Mouse (Mus musculus): ENCODE results near the gene Setd5. TPM values are rescaled to one million over a fixed set of nuclear protein-coding genes. Genes with fewer than 3 reads are reported as not detected.
A peak's percentile ranks its signal among the peaks of the same experiment; 100 is the strongest.

Gene Setd5
- polyA plus RNA-seq, 1 experiment = 21.3 TPM

DNA sequence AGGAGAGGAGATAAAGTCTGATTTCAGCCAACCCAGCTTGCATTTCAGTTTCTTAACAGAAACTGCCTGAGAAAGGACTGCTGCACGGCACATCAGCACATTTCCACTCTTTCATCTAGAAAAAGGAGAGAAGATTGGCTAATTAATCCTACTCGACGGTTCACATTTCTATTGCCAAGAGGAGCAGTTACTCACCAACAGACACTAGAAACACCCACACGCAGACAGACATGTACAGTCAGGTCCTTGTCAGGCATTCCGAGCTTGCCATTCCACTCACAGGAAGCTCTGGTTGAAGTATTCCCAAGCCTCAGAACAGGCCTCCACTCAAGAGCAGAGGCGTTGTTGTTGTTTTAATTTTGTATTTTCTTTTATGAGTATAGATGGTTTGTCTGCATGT lies 42.7 kb upstream of the Setd5 start:
- no peaks in the 10 kb centered on the region for H3K4me1 ChIP-seq (ENCODE audit: control insufficient read depth, insufficient read depth, low read length)
- no peak overlapping the region for H3K4me3 ChIP-seq (ENCODE audit: control insufficient read depth, low read depth, low read length)
- H3K27me3 ChIP-seq (ENCODE audit: control insufficient read depth, insufficient read depth, low read length) = no peaks in the 10 kb centered on the region
- TF ChIP-seq POLR2A (IDR thresholded peaks at IDR 0.05; ENCODE audit: control insufficient read depth, low read depth, low read length) (no peak), CTCF (IDR thresholded peaks at IDR 0.05; ENCODE audit: control insufficient read depth, insufficient read depth, insufficient replicate concordance, low read depth, low read length) (no peak)
- H3K36me3 ChIP-seq (ENCODE audit: control insufficient read depth, insufficient read depth, low read length) = no peaks in the 10 kb centered on the region
- no peak overlapping the region for H3K27ac ChIP-seq (ENCODE audit: control insufficient read depth, insufficient read depth, low read depth, low read length)

DNA sequence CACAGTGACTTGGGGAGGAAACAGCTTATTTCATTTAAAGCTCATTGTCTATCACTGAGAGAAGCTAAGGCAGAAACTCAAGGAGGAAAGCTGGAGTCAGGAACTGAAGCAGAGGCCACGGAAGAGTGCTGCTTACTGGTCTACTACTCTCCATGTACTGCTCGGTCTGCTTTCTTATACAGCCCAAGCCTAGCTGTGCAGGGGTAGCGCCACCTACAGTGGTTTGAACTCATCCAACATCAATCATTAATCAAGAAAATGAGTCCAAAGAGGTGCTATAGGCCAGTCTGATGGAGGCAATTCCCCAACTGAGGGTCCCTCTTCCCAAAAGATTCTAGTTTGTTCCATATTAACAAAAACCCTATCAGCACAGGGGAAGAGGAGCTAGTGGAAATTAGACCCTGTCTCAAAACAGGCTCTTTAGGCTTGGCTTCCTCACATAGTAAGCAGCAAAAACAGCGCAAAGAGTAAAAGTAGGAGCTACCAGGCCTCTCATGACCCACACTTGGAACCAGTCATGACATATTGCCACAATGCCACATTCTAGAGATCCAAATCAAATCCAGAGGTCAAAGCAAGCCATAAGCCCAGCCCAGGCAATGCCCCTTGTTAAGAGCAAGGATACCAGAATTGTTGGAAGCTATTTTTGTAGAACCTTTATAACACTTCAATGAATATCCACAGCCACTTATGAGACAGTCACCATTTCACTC lies 40.5 kb upstream of the Setd5 start:
- no peaks in the 10 kb centered on the region for H3K27me3 ChIP-seq (ENCODE audit: control insufficient read depth, insufficient read depth, low read length)
- TF ChIP-seq POLR2A (IDR thresholded peaks at IDR 0.05; ENCODE audit: control insufficient read depth, low read depth, low read length) = no peak
- no peak for TF ChIP-seq CTCF (IDR thresholded peaks at IDR 0.05; ENCODE audit: control insufficient read depth, insufficient read depth, insufficient replicate concordance, low read depth, low read length)

DNA sequence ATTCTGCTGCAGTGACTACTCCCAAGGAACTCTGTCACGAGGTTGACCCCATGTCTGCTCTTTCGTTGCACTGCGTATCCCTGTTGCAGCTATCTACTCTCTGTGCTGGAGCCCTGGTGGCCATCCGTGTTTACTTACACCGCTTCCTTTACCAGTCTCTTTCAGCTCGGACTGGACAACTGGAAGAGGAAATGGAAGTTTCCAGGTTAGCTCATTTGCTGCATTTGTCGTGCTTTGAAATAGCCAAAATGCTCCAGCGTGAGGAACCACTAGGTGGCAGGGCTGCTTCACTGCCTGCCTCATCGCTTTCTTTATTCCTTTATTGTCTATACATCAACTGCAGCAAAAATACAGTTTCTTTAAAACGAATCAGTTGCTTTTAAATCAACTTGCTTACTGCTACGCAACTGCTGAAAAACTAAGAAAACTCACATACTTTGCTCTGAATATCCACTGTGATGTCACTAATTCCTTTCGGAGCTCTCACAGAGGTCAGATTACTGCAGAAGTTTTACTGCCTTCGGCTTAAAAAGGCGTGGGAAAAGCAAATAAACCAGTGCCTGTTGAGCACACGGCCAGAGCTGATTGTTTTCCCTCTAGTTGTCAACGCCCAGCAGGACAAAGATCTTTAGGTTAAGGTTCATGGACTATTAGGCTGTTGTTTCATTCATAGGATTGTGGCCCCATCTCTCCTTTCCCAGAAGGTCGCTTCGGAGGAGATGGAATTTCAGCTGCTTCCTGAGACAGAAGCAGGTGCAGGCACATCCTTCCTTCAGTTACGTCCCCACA lies 39.0 kb upstream of the Setd5 start:
- Histone ChIP-seq H3K36me3 (ENCODE audit: control insufficient read depth, insufficient read depth, low read length) (no peaks in the 10 kb centered on the region), H3K4me3 (ENCODE audit: control insufficient read depth, low read depth, low read length) (no peak overlapping the region), H3K4me1 (ENCODE audit: control insufficient read depth, insufficient read depth, low read length) (no peaks in the 10 kb centered on the region), H3K27ac (ENCODE audit: control insufficient read depth, insufficient read depth, low read depth, low read length) (no peak overlapping the region), H3K27me3 (ENCODE audit: control insufficient read depth, insufficient read depth, low read length) (no peaks in the 10 kb centered on the region)
- TF ChIP-seq POLR2A (IDR thresholded peaks at IDR 0.05; ENCODE audit: control insufficient read depth, low read depth, low read length) = no peak
- TF ChIP-seq CTCF (IDR thresholded peaks at IDR 0.05; ENCODE audit: control insufficient read depth, insufficient read depth, insufficient replicate concordance, low read depth, low read length) = peak; percentile 64; the same call in 1 of the 2 replicates

More for the DNA sequence above, 40.5 kb upstream of the Setd5 start:
- Histone ChIP-seq H3K27ac (ENCODE audit: control insufficient read depth, insufficient read depth, low read depth, low read length) (no peak overlapping the region), H3K36me3 (ENCODE audit: control insufficient read depth, insufficient read depth, low read length) (no peaks in the 10 kb centered on the region), H3K4me1 (ENCODE audit: control insufficient read depth, insufficient read depth, low read length) (no peaks in the 10 kb centered on the region), H3K4me3 (ENCODE audit: control insufficient read depth, low read depth, low read length) (no peak overlapping the region)

DNA sequence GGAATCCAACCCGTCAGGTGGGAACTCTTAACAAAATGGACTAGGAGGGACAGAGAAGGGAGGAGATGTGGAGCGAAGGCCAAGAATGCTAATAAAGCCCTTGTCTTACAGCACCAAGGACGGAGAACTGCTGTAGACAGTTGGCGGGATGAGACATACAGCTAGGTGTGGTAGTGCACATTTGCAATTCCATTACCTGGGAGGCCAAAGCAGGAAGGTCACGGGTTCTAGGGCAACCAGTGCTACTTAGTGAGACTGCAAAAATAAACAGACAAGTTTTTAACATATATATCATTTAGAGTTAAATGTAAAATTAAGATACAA lies 38.5 kb upstream of the Setd5 start:
- Histone ChIP-seq H3K27ac (ENCODE audit: control insufficient read depth, insufficient read depth, low read depth, low read length) (no peak overlapping the region), H3K4me3 (ENCODE audit: control insufficient read depth, low read depth, low read length) (no peak overlapping the region), H3K27me3 (ENCODE audit: control insufficient read depth, insufficient read depth, low read length) (no peaks in the 10 kb centered on the region), H3K4me1 (ENCODE audit: control insufficient read depth, insufficient read depth, low read length) (no peaks in the 10 kb centered on the region), H3K36me3 (ENCODE audit: control insufficient read depth, insufficient read depth, low read length) (no peaks in the 10 kb centered on the region)
- TF ChIP-seq POLR2A (IDR thresholded peaks at IDR 0.05; ENCODE audit: control insufficient read depth, low read depth, low read length) = no peak
- no peak for TF ChIP-seq CTCF (IDR thresholded peaks at IDR 0.05; ENCODE audit: control insufficient read depth, insufficient read depth, insufficient replicate concordance, low read depth, low read length)

DNA sequence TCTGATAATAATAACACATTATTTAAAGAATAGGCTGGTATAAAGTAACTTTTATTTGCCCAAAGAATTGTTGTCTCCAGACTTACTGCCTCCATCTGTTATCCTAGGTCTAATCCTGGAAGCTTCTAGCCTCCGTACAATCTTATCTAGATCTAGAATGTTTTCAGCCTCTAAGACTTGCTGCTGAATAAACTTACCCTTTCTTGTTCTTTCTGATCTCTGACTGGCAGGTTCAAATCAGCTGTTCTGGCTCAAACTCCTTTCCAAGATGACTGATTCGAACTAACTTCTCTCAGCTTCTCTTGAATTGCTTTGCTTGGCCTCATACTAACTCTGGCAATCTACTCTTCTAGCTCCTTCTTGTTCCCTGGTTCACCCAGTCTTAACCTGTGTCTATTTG lies 36.8 kb upstream of the Setd5 start:
- Histone ChIP-seq H3K27ac (ENCODE audit: control insufficient read depth, insufficient read depth, low read depth, low read length) (no peak overlapping the region), H3K27me3 (ENCODE audit: control insufficient read depth, insufficient read depth, low read length) (no peaks in the 10 kb centered on the region), H3K36me3 (ENCODE audit: control insufficient read depth, insufficient read depth, low read length) (no peaks in the 10 kb centered on the region), H3K4me1 (ENCODE audit: control insufficient read depth, insufficient read depth, low read length) (peaks cover 6% of the 10 kb centered on the region), H3K4me3 (ENCODE audit: control insufficient read depth, low read depth, low read length) (no peak overlapping the region)
- TF ChIP-seq CTCF (IDR thresholded peaks at IDR 0.05; ENCODE audit: control insufficient read depth, insufficient read depth, insufficient replicate concordance, low read depth, low read length) = no peak
- TF ChIP-seq POLR2A (IDR thresholded peaks at IDR 0.05; ENCODE audit: control insufficient read depth, low read depth, low read length) = no peak

DNA sequence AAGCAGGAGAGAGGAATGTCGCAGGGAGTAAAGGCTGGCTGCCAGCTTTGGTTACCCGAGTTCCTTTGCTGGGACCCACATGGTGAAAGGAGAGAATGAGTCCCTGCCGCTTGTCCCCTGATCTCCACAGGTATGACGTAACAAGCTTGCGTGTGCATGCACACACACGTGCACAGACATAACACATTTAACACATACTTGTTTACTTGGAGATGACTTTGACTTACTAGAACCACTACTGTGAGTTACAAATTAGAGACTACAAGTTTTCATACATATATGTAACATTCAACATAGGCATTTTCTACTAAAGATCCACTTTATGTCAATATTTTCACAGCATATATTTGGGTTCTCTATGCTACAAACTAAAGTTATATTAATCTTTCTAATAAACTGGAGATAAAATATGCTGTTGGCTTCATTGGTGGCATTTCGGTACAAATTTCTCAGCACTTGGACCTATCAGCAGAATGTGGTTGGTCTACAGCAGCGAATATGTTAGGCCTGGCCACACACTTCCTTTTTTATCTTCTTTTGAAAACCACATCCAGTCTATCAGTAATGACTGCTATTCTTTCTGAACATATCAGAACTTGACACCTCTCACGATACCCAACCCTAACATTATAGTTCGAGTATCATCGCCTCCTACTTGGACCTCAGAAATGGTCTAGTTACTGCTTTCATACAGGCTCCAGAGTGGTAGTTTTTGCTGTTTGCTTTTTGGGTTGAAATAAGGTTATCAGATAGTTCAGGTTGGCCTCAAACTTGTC lies 35.8 kb upstream of the Setd5 start:
- peaks cover 8% of the 10 kb centered on the region for H3K4me1 ChIP-seq (ENCODE audit: control insufficient read depth, insufficient read depth, low read length)
- TF ChIP-seq POLR2A (IDR thresholded peaks at IDR 0.05; ENCODE audit: control insufficient read depth, low read depth, low read length) (no peak), CTCF (IDR thresholded peaks at IDR 0.05; ENCODE audit: control insufficient read depth, insufficient read depth, insufficient replicate concordance, low read depth, low read length) (no peak)
- no peaks in the 10 kb centered on the region for H3K36me3 ChIP-seq (ENCODE audit: control insufficient read depth, insufficient read depth, low read length)
- no peaks in the 10 kb centered on the region for H3K27me3 ChIP-seq (ENCODE audit: control insufficient read depth, insufficient read depth, low read length)
- no peak overlapping the region for H3K27ac ChIP-seq (ENCODE audit: control insufficient read depth, insufficient read depth, low read depth, low read length)
- H3K4me3 ChIP-seq (ENCODE audit: control insufficient read depth, low read depth, low read length) = no peak overlapping the region

DNA sequence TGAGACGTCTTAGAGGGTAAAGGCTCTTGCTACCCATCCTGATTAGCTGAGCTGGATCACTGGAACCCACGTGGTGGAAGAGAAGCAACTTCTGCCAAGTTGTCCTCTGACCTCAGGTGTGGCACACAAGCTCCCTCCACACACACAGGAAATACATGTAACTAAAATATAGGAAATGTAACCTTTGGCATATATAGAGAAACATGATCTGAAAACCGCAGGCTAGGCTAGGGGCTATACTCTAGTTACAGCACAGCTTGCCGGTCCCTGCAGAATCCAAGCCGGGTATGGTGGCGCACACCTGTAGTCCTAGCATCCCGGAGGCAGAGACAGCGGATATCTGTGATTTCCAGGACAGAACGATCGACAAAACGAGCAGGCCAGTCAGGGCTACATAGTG lies 31.6 kb upstream of the Setd5 start:
- TF ChIP-seq POLR2A (IDR thresholded peaks at IDR 0.05; ENCODE audit: control insufficient read depth, low read depth, low read length) (no peak), CTCF (IDR thresholded peaks at IDR 0.05; ENCODE audit: control insufficient read depth, insufficient read depth, insufficient replicate concordance, low read depth, low read length) (no peak)
- Histone ChIP-seq H3K4me3 (ENCODE audit: control insufficient read depth, low read depth, low read length) (peak overlapping the region; percentile 96), H3K4me1 (ENCODE audit: control insufficient read depth, insufficient read depth, low read length) (peaks cover 10% of the 10 kb centered on the region), H3K27me3 (ENCODE audit: control insufficient read depth, insufficient read depth, low read length) (no peaks in the 10 kb centered on the region), H3K36me3 (ENCODE audit: control insufficient read depth, insufficient read depth, low read length) (no peaks in the 10 kb centered on the region), H3K27ac (ENCODE audit: control insufficient read depth, insufficient read depth, low read depth, low read length) (peak overlapping the region; percentile 95)

All from testis, adult 2 months (tissue).